Mouse (Mus musculus) heart, postnatal 25 days (tissue): ENCODE measurements around the gene Qsox1. TPM values are rescaled to one million over a fixed set of nuclear protein-coding genes. Genes with fewer than 3 reads are reported as not detected.

Source experiments
- DNase-seq: peaks from one replicate; pipeline ENCODE4 v3.0.0; 2022; ENCODE audit warnings: low spot score
- intact Hi-C: fragments of 180-260 bp; cut with DNase I; formaldehyde crosslinking; loops from one replicate; pipeline ENCODE4 v1.15.1; 2025
- total RNA-seq, 2 experiments: library from RNA; stranded (reverse); gene quantifications; 2 replicates each; pipeline ENCODE4 v1.2.3; 2021

Qsox1 gene
- total RNA-seq, 2 experiments from 2014 or later: 35.3 to 41.5 TPM

DNA sequence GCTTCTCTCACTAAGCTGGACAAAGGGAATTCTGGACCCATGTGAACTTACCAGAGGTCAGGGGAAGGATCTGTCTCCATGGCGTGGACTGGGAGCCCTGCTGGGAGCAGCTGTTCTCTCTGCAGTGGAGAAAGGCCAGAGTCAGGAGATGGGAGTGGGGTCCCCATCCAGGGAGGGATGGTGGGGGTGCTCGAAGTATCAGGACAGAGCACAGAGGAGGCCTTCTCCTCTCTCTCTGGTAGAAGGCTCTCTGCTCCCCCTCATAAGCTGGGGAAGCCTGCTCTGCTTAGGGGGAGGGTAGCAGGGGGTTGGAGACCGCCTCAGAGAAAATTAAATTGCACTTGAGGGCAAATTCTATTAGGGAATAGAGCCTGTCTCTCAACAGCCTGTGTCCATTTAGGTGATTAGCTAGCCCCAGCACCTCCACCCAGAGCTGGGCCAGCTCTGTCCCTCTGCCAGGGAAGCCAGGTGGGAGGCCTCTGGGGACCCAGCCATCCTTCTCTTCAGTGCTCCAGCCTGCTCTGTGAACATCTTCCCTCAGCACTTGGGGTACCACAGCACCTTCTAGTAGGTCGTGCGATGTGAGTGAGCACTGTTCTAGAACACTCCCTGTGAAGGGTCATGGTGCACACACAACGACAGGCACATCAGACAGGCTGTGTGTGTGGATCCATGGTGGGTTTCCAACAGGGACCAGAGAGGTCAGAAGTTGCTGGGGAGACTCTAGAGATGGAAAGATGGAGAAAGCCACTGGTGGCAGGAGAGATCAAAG lies 61.0 kb downstream of the Qsox1 start, which contains the start of gene Lhx4:
Lhx4 (minus strand) TSS at position 201 of the 772 bp plus-strand sequence.
- DNase-seq: no peak
- intact Hi-C loops: no loop called here

DNA sequence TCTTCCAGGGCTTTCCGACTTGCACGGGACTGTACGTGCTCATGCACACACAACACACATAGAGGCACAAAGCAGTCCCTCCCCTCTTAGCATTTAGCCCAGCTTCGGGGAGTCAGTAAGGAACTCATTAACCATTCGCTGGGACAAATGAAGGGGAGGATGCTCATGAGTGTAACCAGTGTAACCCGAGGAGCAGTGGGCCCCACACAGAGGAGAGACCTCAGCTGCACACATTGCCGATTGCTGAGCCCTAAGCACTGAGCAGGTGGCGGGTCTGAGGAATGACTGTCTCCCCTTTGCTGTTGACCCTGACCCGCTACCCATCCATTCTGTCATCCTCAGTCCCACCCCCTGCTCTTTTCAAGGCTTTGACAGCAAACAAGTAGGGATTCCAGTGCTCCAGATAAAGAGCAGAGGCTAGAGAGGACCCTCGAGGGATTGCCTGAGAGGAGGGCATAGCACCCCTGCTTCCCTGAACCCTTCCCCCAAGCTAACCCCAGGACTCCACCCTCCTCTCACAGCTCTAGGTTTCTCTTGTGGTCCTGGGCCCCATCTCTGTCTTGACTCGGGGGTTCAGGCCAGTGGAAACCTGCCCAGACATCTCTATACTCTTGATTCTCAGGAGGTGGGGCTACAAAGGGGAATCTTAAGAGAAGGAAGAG lies 62.0 kb downstream of the Qsox1 start:
- DNase-seq: no peak
- intact Hi-C loops: no loop called here

DNA sequence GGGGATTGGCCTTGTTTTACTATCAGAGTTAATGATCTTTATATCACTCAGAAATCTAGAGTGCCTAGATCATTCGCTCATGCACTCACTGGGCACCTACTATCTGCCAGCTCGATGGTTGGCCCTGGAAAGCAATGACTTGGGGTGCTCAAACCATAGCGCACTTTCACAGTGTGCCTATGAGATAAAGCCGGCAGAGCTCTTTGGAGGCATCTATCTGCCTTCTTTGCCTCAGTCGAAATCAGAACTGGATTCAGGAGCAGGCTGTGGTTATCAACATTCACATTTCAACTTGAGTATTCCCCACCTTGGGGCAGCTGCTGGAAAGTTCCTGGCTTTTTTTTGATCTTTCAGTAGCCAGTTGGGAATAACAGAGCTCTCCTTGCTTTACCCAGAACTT lies 64.8 kb downstream of the Qsox1 start:
- intact Hi-C loops: no loop called here
- DNase-seq: no peak

DNA sequence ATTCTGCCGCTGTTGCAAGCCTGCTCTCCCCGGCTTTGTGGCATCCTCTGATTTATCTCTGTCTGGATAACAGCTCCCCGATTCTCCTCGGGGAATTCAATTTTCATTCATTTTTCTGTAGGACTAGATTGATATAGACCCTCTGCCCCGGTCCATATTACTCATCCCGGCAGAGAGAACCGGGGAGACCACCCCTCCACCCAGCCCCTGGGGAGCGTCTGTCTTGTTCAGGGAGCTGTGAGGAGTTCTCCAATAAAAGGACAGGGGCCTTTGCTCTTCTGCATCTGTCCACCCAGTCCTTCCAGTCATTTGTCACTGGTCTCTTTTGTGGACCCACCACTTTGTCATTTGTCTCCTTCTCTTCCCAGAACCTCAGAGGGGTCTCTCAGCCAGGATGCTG lies 65.7 kb downstream of the Qsox1 start:
- DNase-seq: no peak
- intact Hi-C loops: no loop called here

DNA sequence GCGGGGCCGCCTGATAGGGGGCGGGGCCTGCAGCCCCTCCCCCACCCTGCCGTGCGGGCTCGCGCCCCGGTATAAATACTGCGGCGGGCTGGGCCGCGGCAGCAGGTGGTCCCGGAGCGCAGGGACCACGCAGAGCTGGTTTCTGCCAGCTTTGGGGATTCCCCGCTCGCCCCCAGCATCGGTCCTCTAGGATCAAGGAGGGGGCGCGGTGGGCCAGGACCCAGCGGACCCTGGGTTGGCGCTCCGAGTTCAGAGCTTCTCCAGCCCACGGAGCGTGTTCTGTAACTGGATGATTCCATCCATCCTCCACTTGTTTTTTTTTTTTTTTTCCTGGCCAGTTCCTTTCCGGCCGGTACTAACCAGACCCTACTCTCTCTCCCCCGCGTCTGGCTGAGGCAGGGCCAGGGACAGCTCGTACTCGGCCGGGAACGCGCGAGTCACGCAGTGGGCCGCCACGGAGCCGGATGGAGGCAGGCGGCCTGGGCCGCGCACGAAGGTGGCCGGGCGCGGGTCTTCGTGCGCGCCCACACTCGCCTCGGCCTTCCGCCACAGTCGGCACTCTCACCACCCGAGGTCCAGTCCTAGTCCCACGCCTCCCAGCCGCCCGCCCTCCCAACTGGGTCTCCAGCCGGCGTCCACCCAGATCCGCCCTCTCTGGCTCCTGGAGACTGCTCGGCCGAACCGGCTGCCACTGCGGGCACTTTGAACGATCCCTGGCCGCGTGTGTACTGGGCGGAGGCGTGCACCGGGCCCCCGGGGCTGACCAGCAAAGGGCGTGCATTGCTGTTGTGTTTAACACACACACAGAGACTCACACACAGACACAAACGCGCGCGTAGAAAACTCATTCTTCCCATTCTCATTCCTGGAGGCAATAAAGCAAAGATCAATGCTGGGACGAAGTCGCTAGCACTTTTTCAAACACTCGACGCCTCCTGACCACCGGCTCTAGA lies 70.0 kb downstream of the Qsox1 start:
- no peak for DNase-seq
- intact Hi-C loops: no loop called here

DNA sequence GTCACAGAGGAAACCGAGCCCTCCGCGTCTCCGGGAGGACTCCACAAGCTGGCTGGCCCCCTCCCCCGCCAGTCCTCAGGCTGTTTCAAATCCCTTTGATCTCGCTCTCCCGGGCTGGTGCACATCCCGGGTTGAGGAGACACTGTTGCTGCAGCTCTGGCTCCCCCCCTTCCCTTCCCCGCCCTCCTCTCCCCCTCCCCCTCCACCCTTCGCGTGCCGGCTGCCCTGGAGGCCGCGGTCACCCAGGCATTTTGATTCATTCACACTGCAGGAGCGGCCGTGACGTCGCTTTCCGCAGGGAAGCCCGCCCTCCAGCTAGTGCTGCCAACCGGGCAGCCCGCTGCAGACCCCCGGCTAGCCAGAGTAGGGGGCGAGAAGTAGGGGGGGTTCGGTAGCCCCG lies 70.7 kb downstream of the Qsox1 start:
- no peak for DNase-seq
- intact Hi-C loops: no loop called here

DNA sequence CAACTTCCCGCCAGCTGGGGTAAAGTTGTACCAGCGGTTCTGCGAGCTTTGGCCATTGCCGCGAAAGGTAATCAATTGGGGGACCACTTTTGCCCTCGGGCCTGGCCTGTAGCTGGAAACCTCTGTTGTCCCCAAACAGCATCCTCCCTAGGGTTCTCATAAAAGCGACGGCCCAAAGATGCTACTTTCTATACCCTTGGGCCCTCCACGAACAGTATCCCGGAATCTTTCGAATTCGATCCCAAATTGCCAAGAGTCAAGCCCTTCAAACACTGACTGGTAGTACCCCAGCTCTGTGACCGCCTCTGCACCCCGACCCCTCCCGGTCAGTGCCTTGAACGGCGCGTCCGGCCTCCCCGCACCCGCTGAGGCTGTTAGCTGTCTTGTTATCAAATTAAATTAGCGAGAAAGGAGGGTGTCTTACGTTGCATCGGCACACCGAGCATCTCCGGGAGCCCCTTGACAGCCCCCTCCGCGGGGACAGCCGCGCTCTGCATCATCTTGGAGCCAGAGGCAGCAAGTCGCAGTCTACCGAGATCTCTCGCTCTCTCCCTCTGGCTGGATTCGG lies 71.2 kb downstream of the Qsox1 start:
- DNase-seq: no peak
- intact Hi-C loops: no loop called here

DNA sequence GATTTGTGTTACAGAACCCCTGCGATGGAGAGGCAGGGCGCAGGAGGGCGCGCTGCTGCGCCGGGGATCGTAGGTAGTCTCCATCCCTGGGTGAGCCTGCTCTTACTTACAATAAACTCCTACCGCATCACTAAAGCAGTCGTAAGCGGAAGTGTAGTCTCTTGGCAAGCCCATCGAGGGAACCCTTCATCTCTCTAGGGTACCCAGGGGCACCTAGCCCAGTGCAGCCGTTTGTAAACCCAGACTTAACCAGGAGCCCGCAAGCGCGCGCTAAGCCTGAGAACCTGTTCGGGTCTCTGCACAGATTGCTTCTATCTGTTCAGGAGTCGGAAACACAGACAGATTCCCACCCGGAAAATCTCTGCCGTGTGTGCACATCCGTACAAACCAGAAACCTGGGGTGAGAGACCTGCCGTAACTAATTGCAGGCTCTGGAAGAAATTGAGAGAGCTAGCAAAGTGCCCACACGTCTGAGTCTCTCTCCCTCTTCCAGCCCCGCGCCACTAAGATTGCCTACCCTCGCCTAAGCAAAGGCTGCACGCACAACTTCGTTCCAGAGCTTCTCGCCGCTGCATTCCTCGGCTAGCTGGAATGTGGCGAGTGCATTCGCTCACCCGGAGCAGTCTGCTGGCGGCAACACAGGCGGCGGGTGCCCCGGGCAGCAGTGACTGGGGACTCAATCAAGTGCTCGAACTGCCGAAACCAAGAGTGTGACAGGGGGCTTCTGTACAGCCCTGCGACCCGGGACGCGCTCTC lies 71.9 kb downstream of the Qsox1 start:
- no peak for DNase-seq
- intact Hi-C loops: no loop called here

DNA sequence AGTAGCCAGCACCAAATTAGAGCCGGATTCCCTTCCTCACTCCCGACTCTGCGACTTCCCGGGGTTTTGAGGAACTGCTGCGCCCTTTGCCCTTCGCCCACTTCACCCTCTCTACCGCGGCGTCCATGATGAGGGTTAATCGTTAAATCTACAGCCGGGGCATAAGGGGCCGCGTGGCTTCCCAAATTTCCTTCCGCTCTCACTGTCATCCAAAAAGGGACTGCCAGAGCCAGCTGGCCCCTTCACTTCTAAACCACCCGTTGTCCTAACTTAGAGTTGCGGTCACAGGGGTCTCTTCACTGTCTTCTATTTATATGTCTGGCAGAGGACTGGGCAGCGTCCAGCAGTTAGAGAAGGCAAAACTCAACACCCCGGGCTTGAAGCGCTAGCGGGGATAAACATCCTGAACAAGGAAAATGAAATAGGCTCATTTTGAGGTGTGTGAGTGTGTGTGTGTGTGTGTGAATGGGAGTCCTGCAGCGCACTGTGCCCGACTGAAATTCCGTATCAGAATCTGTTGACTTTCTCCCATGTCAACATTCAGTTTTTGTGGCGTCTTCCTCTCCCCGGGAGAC lies 74.8 kb downstream of the Qsox1 start:
- intact Hi-C loops: no loop called here
- no peak for DNase-seq

DNA sequence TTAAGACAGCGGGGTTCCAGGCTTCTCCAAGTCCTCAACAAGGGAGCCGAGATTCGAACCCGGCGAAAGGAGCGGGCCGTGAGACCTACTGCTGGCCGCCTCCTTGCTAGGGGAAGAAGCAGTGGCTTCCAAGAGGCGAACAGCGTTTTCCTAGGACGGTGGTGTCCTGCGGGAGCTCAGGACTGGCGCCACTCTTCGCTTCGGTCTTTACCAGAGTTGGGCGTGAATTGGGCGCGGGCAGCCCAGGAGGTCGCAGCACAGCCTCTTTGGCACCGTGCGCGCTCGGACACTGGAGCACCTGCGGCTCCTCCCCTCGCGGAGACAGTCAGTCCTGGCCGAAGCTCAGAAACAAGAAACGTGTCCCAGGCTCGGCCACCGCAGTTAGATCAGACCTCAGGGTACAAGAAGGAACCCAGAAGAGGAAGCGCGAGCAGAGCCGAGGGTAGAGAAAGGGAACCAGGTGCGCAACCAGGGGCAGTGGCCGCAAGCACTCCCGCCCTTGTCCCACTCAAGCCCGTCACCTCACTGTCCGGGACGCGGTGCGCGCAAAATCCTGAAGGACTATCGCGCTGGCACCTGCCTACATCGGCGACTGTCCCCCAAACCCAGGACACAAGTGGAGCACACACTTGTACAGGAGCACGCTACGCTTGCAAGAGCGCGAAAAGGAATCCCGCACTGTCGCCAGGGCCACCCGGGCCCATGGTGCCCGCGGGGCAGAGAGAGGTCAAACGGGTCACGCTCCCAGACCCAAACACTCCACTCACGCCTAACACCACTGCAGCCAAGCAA lies 75.5 kb downstream of the Qsox1 start:
- intact Hi-C loops: no loop called here
- DNase-seq: no peak

DNA sequence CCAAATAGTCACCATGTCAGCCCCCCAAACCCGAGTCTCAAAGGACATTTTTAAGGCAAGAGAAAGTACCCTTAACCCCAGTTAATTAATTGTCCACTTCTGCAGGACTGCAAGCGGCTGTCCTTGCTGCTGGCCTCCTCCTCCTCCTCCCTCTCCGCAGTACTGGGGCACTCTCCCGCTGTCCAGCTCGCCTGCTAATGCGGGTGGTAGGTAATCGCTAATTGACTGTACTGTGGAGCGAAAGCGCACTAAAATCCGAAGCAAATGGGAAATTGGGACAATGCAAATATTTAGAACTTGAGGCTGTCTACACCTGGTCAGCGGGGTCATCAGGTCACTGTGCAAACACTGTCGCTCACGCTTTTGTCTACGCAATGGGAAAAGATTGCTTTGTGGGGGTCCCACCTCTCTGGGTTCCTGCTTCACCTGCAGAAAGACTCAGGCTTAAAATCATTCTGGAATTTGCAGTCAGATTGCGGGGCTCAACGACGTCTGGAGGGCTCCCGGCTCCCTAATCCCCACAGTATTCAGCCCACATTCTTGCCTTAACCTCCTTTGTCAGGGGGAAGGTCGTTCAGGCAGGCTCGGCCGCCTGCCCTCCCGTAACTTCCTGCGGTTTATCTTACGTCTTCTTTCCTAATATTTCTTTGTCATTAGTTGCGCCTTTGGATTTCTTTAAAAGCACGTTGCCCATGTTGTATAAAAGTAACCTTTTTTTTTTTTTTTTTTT lies 76.4 kb downstream of the Qsox1 start:
- no peak for DNase-seq
- intact Hi-C loops: no loop called here

DNA sequence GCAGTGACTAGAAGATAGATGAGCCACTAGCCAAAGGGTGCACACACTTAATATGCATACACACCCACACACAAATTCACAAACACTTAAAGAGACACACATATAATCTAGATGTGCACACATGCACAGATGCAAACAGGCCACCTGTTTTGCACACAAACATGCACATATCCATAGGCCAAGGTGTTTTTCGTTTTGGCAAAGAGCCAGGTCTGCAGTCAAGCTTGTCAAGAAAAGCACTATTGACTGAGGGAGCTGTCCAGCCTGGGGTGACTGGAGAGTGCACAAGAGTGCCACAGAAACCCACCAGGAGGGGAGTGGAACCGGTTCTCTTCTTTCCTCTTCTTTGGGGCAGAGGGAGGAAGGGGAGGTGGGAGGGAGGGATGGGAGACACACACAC lies 81.5 kb downstream of the Qsox1 start:
- intact Hi-C loops: no loop called here
- no peak for DNase-seq

DNA sequence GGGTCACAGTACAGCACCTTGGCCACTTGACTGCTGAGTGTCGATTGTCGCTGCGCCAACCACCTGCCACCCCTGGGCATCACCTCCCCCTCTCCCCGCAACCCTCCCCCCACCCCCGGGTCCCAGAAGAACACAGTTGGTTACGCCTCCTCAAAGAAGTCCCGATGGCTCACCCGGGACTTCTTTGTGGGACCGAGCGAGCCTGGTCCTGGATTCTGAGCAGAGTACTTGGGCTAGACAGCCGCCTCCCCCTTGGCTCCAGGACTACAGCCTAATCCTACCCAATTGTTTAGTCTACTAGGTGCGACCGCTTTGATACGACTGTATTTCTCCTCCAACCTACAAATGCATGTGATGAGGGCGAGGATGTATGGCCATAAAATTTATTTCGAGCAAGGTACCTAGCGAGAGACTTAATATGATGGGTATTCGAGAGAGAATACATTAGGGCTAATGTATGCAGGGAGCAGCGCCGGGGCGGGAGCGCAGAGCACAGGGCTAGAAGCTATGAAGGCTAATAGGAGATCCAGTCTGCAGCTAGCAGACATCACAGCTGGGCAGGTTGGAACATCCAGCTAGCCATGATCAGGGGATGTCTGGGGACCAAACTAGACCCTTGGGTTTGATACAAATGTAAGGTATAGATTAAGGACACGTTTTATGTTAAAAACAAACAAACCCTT lies 83.4 kb downstream of the Qsox1 start:
- intact Hi-C loops: no loop called here
- no peak for DNase-seq

DNA sequence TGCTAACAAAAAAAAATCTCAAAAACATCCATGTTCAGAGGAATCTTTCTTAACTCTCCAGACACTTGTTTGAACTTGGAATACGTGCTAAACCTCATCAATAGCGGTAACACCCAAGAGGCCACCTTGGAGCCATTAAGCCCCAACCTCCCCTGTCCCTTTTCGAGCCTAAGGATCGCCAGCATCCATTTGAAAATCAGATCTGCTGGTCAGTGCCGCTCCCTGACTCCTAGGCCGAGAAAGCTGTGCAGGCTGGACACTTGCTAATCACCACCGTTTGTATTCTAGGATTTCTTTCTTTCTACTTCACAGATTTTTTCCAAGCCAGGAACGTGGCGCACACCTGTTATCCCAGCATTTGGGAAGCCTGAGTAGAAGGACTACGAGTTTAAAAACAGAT lies 84.9 kb downstream of the Qsox1 start:
- no peak for DNase-seq
- intact Hi-C loops: no loop called here
